Mouse (Mus musculus): ENCODE measurements around the gene Rad51. TPM values are rescaled to one million over a fixed set of nuclear protein-coding genes. Genes with fewer than 3 reads are reported as not detected.

Rad51 gene
- total and polyA plus RNA-seq, 3 experiments, result 18.6 to 87.5 (median 45.0) TPM

DNA sequence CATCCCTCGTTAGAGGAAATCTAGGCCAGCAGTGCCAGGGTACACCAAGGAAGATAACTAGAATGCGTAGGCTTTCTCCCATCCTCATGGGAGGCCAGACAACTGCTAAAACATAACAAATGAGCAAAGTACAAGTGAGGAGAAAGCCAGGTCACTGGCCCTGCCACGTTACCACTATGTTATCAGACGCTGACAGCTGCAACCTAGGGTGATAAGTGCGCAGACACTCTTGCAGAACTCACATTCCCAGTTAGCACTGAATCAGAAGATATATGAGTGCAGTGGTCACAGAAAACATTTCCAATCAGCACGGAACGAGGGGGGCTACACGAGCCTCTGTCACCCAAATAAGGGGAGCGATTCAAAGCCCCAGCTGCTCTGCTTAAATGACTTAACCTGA, 42.8 kb downstream of the Rad51 start:
- in situ Hi-C loops (cut with MboI; ENCODE audit: low pct_ligation_motif_present, low pct_unique_long_range_greater_than_20kb, low sequenced_read_pairs) (no loop called here), dilution Hi-C loops (cut with MboI; ENCODE audit: extremely low pct_ligation_motif_present, extremely low pct_unique_long_range_greater_than_20kb, low sequenced_read_pairs) (no loop called here)
- TF ChIP-seq JUN (IDR thresholded peaks at IDR 0.05; ENCODE audit: insufficient read depth, low read depth, low read length), result no peak
- no peak for TF ChIP-seq GABPA (IDR thresholded peaks at IDR 0.05; ENCODE audit: insufficient replicate concordance, low read depth, low read length)
- no peak for TF ChIP-seq IRF4 (IDR thresholded peaks at IDR 0.05; ENCODE audit: low read depth, low read length)
- no peak for TF ChIP-seq NRF1 (IDR thresholded peaks at IDR 0.05; ENCODE audit: low read depth, low read length)
- no peak for TF ChIP-seq SIN3A (IDR thresholded peaks at IDR 0.05; ENCODE audit: low read length)
- no peak for TF ChIP-seq MAFK (IDR thresholded peaks at IDR 0.05; ENCODE audit: insufficient replicate concordance, low read length)
- TF ChIP-seq MXI1 (IDR thresholded peaks at IDR 0.05; ENCODE audit: low read depth, low read length), result no peak
- no peak for TF ChIP-seq MYC (IDR thresholded peaks at IDR 0.05; ENCODE audit: low read depth, low read length)
- TF ChIP-seq PAX5 (IDR thresholded peaks at IDR 0.05; ENCODE audit: low read length), result no peak
- TF ChIP-seq USF1 (IDR thresholded peaks at IDR 0.05; ENCODE audit: low read depth, low read length), result no peak
- no peak for TF ChIP-seq CHD1 (IDR thresholded peaks at IDR 0.05; ENCODE audit: low read depth, low read length)
- DNase-seq (ENCODE audit: extremely low read depth), result no peak
- no peak overlapping the region for H3K27ac ChIP-seq (ENCODE audit: insufficient read depth, low read depth)
- no peak overlapping the region for H3K4me3 ChIP-seq (replicated peaks in 1 of 3; ENCODE audit: low read depth in 2 of 3, low read length in 2 of 3, poor library complexity in 1 of 3)
- peaks cover 3 to 10% of the 10 kb centered on the region in 2 experiments; a peak in 3 of 4 replicates for H3K4me1 ChIP-seq (ENCODE audit: control insufficient read depth in 1 of 2, insufficient read depth in 2 of 2)
- H3K9ac ChIP-seq (ENCODE audit: insufficient read depth, low read depth), result 0 out of 2 replicates have a peak overlapping the region, but pooled peaks have one; percentile 69
- H3K27me3 ChIP-seq (replicated peaks), result peaks cover 8% of the 10 kb centered on the region
- H3K79me2 ChIP-seq (replicated peaks; ENCODE audit: control insufficient read depth, extremely low read depth, insufficient read depth, poor library complexity, severe bottlenecking), result peaks cover 21% of the 10 kb centered on the region
- peaks cover 30 to 44% of the 10 kb centered on the region in 2 experiments for H3K36me3 ChIP-seq (replicated peaks in 1 of 2; ENCODE audit: control insufficient read depth in 1 of 2, insufficient read depth in 1 of 2, low read length in 1 of 2)
- no peaks in the 10 kb centered on the region for H3K9me3 ChIP-seq (replicated peaks; ENCODE audit: low read length)
- H3K4me2 ChIP-seq (ENCODE audit: insufficient read depth, low read depth, poor library complexity, severe bottlenecking), result peak overlapping the region; percentile 66; the same call in 1 of the 2 replicates

DNA sequence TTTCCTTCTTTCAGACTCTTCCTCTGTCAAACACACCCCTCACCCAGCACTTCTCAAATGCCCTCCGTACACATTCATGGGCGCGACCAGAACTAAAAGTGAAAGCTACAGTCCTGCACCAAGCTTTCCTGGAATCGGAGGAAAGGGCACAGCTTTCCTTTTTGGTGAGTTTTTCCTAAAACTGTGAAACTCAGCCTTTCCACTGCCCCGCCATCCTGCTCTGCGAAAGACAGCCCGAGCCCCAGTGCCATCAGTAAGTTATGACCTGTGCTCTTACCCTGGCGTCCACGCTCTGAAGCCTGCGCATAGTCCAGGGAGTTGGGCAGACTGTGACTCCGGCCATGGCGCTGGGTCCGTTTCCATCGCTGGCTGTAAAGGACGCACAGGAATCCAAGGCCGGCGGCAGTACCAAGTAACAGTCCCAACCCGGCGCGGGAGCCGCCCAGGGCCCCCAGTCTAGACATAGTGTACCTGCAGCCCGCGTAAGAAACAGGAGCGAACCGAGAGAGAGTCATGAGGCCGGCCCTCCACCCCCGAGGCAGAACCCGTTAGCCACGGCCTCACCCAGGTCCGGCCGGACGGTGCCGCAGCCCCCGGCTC, 43.6 kb downstream of the Rad51 start:
- Histone ChIP-seq H3K36me3 (replicated peaks in 1 of 2; ENCODE audit: control insufficient read depth in 1 of 2, insufficient read depth in 1 of 2, low read length in 1 of 2) (peaks cover 24 to 36% of the 10 kb centered on the region in 2 experiments), H3K4me1 (ENCODE audit: control insufficient read depth in 1 of 2, insufficient read depth in 2 of 2) (peaks cover 3 to 10% of the 10 kb centered on the region in 2 experiments; a peak in 3 of 4 replicates), H3K27me3 (replicated peaks) (peaks cover 8% of the 10 kb centered on the region), H3K4me3 (replicated peaks in 1 of 3; ENCODE audit: low read depth in 2 of 3, low read length in 2 of 3, poor library complexity in 1 of 3) (peak overlapping the region; percentile 78 to 100 (median 90)), H3K27ac (ENCODE audit: insufficient read depth, low read depth) (no peak overlapping the region), H3K79me2 (replicated peaks; ENCODE audit: control insufficient read depth, extremely low read depth, insufficient read depth, poor library complexity, severe bottlenecking) (peaks cover 21% of the 10 kb centered on the region), H3K9ac (ENCODE audit: insufficient read depth, low read depth) (peak overlapping the region; percentile 69), H3K9me3 (replicated peaks; ENCODE audit: low read length) (no peaks in the 10 kb centered on the region), H3K4me2 (ENCODE audit: insufficient read depth, low read depth, poor library complexity, severe bottlenecking) (peak overlapping the region; percentile 66)
- dilution Hi-C loops (cut with MboI; ENCODE audit: extremely low pct_ligation_motif_present, extremely low pct_unique_long_range_greater_than_20kb, low sequenced_read_pairs), result no loop called here
- TF ChIP-seq MYC (IDR thresholded peaks at IDR 0.05; ENCODE audit: low read depth, low read length), result no peak
- no peak for TF ChIP-seq ZMIZ1 (IDR thresholded peaks at IDR 0.05; ENCODE audit: low read depth, low read length)
- TF ChIP-seq MEF2A (IDR thresholded peaks at IDR 0.05; ENCODE audit: borderline replicate concordance, low read depth, low read length), result no peak
- no peak for TF ChIP-seq PAX5 (IDR thresholded peaks at IDR 0.05; ENCODE audit: low read length)
- TF ChIP-seq ELF1 (IDR thresholded peaks at IDR 0.05; ENCODE audit: low read depth, low read length), result no peak
- TF ChIP-seq TCF12 (IDR thresholded peaks at IDR 0.05; ENCODE audit: low read depth, low read length), result no peak
- no peak for TF ChIP-seq NELFE (IDR thresholded peaks at IDR 0.05; ENCODE audit: low read depth, low read length)
- no peak for TF ChIP-seq TBP (conservative IDR thresholded peaks at IDR 0.05; ENCODE audit: low read depth, low read length)
- TF ChIP-seq HCFC1 (IDR thresholded peaks at IDR 0.05; ENCODE audit: low read depth, low read length), result no peak
- in situ Hi-C loops (cut with MboI; ENCODE audit: low pct_ligation_motif_present, low pct_unique_long_range_greater_than_20kb, low sequenced_read_pairs), result no loop called here
- no peak for DNase-seq (ENCODE audit: extremely low read depth)

All from CH12.LX (cell line).